Mouse (Mus musculus): ENCODE measurements around the gene Grem1. TPM values are rescaled to one million over a fixed set of nuclear protein-coding genes. Genes with fewer than 3 reads are reported as not detected.

The Grem1 gene
- total RNA-seq, 1 experiment from 2014 or later, result not detected

GRCm38 (mm10) chr2:113768541-113769303 is 10.3 kb upstream of the Grem1 start:
- ATAC-seq (replicated peaks in 1 of 2; ENCODE audit: insufficient read depth in 1 of 2, low FRiP score in 2 of 2, low TSS enrichment in 1 of 2, low read depth in 1 of 2, poor library complexity in 2 of 2, severe bottlenecking in 2 of 2), result no peak

- no peak for ATAC-seq (replicated peaks in 1 of 2; ENCODE audit: insufficient read depth in 1 of 2, low FRiP score in 2 of 2, low TSS enrichment in 1 of 2, low read depth in 1 of 2, poor library complexity in 2 of 2, severe bottlenecking in 2 of 2)
These were observed 7.4 kb upstream of the Grem1 start for GRCm38 (mm10) chr2:113765885-113766284.

- no peak for ATAC-seq (replicated peaks in 1 of 2; ENCODE audit: insufficient read depth in 1 of 2, low FRiP score in 2 of 2, low TSS enrichment in 1 of 2, low read depth in 1 of 2, poor library complexity in 2 of 2, severe bottlenecking in 2 of 2)
These were observed 6.5 kb upstream of the Grem1 start for GRCm38 (mm10) chr2:113764968-113765367.

GRCm38 (mm10) chr2:113757525-113758310 is 728 bp downstream of the Grem1 start:
- peak; percentile 31 to 37; a peak in 2 of 4 replicates for ATAC-seq (replicated peaks in 1 of 2; ENCODE audit: insufficient read depth in 1 of 2, low FRiP score in 2 of 2, low TSS enrichment in 1 of 2, low read depth in 1 of 2, poor library complexity in 2 of 2, severe bottlenecking in 2 of 2)

GRCm38 (mm10) chr2:113756924-113757524 is 1.4 kb downstream of the Grem1 start:
- ATAC-seq (replicated peaks in 1 of 2; ENCODE audit: insufficient read depth in 1 of 2, low FRiP score in 2 of 2, low TSS enrichment in 1 of 2, low read depth in 1 of 2, poor library complexity in 2 of 2, severe bottlenecking in 2 of 2), result no peak

GRCm38 (mm10) chr2:113749721-113750120 is 8.7 kb downstream of the Grem1 start:
- ATAC-seq (replicated peaks in 1 of 2; ENCODE audit: insufficient read depth in 1 of 2, low FRiP score in 2 of 2, low TSS enrichment in 1 of 2, low read depth in 1 of 2, poor library complexity in 2 of 2, severe bottlenecking in 2 of 2), result no peak

- ATAC-seq (replicated peaks in 1 of 2; ENCODE audit: insufficient read depth in 1 of 2, low FRiP score in 2 of 2, low TSS enrichment in 1 of 2, low read depth in 1 of 2, poor library complexity in 2 of 2, severe bottlenecking in 2 of 2), result peak in 1 of 2 experiments; percentile 22; a peak in 1 of 4 replicates
These were observed 9.1 kb downstream of the Grem1 start for GRCm38 (mm10) chr2:113749309-113749708.

- ATAC-seq (replicated peaks in 1 of 2; ENCODE audit: insufficient read depth in 1 of 2, low FRiP score in 2 of 2, low TSS enrichment in 1 of 2, low read depth in 1 of 2, poor library complexity in 2 of 2, severe bottlenecking in 2 of 2), result no peak
These were observed 29.9 kb downstream of the Grem1 start for GRCm38 (mm10) chr2:113728581-113728980.

GRCm38 (mm10) chr2:113714801-113715200 is 43.6 kb downstream of the Grem1 start:
- no peak for ATAC-seq (replicated peaks in 1 of 2; ENCODE audit: insufficient read depth in 1 of 2, low FRiP score in 2 of 2, low TSS enrichment in 1 of 2, low read depth in 1 of 2, poor library complexity in 2 of 2, severe bottlenecking in 2 of 2)

GRCm38 (mm10) chr2:113713406-113713805 is 45.0 kb downstream of the Grem1 start:
- ATAC-seq (replicated peaks in 1 of 2; ENCODE audit: insufficient read depth in 1 of 2, low FRiP score in 2 of 2, low TSS enrichment in 1 of 2, low read depth in 1 of 2, poor library complexity in 2 of 2, severe bottlenecking in 2 of 2), result no peak

- no peak for ATAC-seq (replicated peaks in 1 of 2; ENCODE audit: insufficient read depth in 1 of 2, low FRiP score in 2 of 2, low TSS enrichment in 1 of 2, low read depth in 1 of 2, poor library complexity in 2 of 2, severe bottlenecking in 2 of 2)
These were observed 50.9 kb downstream of the Grem1 start for GRCm38 (mm10) chr2:113707507-113707906.

GRCm38 (mm10) chr2:113701507-113701906 is 56.9 kb downstream of the Grem1 start:
- ATAC-seq (replicated peaks in 1 of 2; ENCODE audit: insufficient read depth in 1 of 2, low FRiP score in 2 of 2, low TSS enrichment in 1 of 2, low read depth in 1 of 2, poor library complexity in 2 of 2, severe bottlenecking in 2 of 2), result no peak

- no peak for ATAC-seq (replicated peaks in 1 of 2; ENCODE audit: insufficient read depth in 1 of 2, low FRiP score in 2 of 2, low TSS enrichment in 1 of 2, low read depth in 1 of 2, poor library complexity in 2 of 2, severe bottlenecking in 2 of 2)
These were observed 61.8 kb downstream of the Grem1 start for GRCm38 (mm10) chr2:113696647-113697046.

GRCm38 (mm10) chr2:113696222-113696621 is 62.2 kb downstream of the Grem1 start:
- ATAC-seq (replicated peaks in 1 of 2; ENCODE audit: insufficient read depth in 1 of 2, low FRiP score in 2 of 2, low TSS enrichment in 1 of 2, low read depth in 1 of 2, poor library complexity in 2 of 2, severe bottlenecking in 2 of 2), result no peak

Other genes with a start within 250 kb of the Grem1 start
- gene Scg5, start 70.5 kb upstream of the Grem1 start, total RNA-seq (2017), result not detected in 2 replicates
- gene Arhgap11a, start 90.0 kb upstream of the Grem1 start, total RNA-seq (2017), result 32.7 and 35.5 TPM in 2 replicates

All from hematopoietic stem cell, adult 5-6 weeks (primary cell).